Mouse (Mus musculus) limb, embryonic 13.5 days (tissue): Measurements from ENCODE around the gene Evi2a. TPM values are rescaled to one million over a fixed set of nuclear protein-coding genes. Genes with fewer than 3 reads are reported as not detected.

Experiments
- ATAC-seq: fragments of 200-750 bp; cut with Nextera tagmentation; 2 replicates; pipeline ENCODE4 v1.8.0; 2017; ENCODE audit warnings: low read depth, moderate number of reproducible peaks, moderate TSS enrichment; ENCODE audit not compliant: low FRiP score
- H3K27ac ChIP-seq: fragments of 300-500 bp; sonication (generic); 2 replicates; pipeline ENCODE4 v1.5.1; 2015; ENCODE audit warnings: inconsistent platforms, mild to moderate bottlenecking, moderate library complexity
- H3K27me3 ChIP-seq: fragments of 300-500 bp; sonication (generic); 2 replicates; pipeline ENCODE4 v1.6.1; 2015; ENCODE audit warnings: mild to moderate bottlenecking, inconsistent platforms
- H3K36me3 ChIP-seq: fragments of 300-500 bp; sonication (generic); 2 replicates; pipeline ENCODE4 v1.6.1; 2015; ENCODE audit warnings: inconsistent platforms, mild to moderate bottlenecking, moderate library complexity
- H3K4me1 ChIP-seq: fragments of 300-500 bp; sonication (generic); 2 replicates; pipeline ENCODE4 v1.6.1; 2015; ENCODE audit warnings: inconsistent platforms
- H3K4me2 ChIP-seq: fragments of 300-500 bp; sonication (generic); replicated peaks from 2 replicates; pipeline ENCODE4 v1.6.1; 2015; ENCODE audit warnings: inconsistent platforms, mild to moderate bottlenecking, moderate library complexity
- H3K4me3 ChIP-seq: fragments of 300-500 bp; sonication (generic); 2 replicates; pipeline ENCODE4 v1.5.1; 2015; ENCODE audit warnings: moderate library complexity, mild to moderate bottlenecking, inconsistent platforms
- H3K9ac ChIP-seq: fragments of 300-500 bp; sonication (generic); 2 replicates; pipeline ENCODE4 v1.6.1; 2015; ENCODE audit warnings: mild to moderate bottlenecking, inconsistent platforms
- H3K9me3 ChIP-seq: fragments of 300-500 bp; sonication (generic); 2 replicates; pipeline ENCODE4 v1.6.1; 2016; ENCODE audit warnings: inconsistent platforms
- WGBS: fragments of 180-500 bp; shearing (Covaris S2); methylation state at CpG from one replicate; pipeline ENCODE4 v1.1.7; 2015; 5-methylcytosine and 5-hydroxymethylcytosine counted together
- polyA plus RNA-seq: library from polyadenylated mRNA; unstranded; fragments of >200 nt; fragmentation: Nextera tagmentation; extraction: Ambion mirVana; gene quantifications from 2 replicates; pipeline ENCODE4 v1.2.1, GENCODE M21; 2015

Gene Evi2a
- 4.0 and 4.1 TPM in 2 replicates for polyA plus RNA-seq

DNA sequence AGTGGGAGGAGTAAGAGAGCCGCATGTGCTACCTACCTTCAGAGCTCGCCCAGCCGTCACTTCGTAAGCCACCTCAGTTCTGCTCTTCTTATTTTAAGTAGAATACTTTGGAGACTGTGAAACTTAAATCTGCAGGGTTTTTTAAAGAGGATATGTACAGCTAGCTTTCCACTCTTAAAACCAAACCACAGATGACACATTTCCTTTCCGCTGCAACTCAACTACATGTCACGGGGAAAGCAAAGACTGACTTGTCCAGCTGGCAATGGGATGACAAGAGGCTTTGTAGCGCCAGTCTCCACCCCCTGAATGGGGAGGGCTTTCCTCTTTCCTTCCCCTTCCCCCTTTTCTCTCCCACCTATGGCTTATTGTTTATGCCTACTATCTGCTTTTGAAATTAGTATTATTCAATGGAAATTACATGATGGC, at the start of gene Evi2a, which contains the start of gene Evi2:
Gene Evi2a, minus strand, starts transcription at position 277 of the 429 bp plus-strand sequence.
Gene Evi2, minus strand, starts transcription at position 257 of the 429 bp plus-strand sequence.
- Histone ChIP-seq H3K4me2 (no peak within 1 kb of the TSS), H3K4me3 (no peak within 1 kb of the TSS), H3K9me3 (no peaks in the 10 kb centered on the region), H3K4me1 (peaks cover 6% of the 10 kb centered on the region), H3K27ac (no peak within 1 kb of the TSS), H3K36me3 (peaks cover 45% of the 10 kb centered on the region), H3K27me3 (no peaks in the 10 kb centered on the region), H3K9ac (no peak within 1 kb of the TSS)
- ATAC-seq: no peak
- 87% methylated on average over 7 of the region's 7 CpGs for WGBS

- Histone ChIP-seq H3K4me2 (no peak overlapping the region), H3K27me3 (no peaks in the 10 kb centered on the region), H3K9ac (no peak overlapping the region), H3K4me3 (no peak overlapping the region), H3K9me3 (no peaks in the 10 kb centered on the region), H3K4me1 (no peaks in the 10 kb centered on the region), H3K36me3 (peaks cover 47% of the 10 kb centered on the region), H3K27ac (no peak overlapping the region)
- 57% methylated on average over 5 of the region's 5 CpGs for WGBS
- ATAC-seq: no peak
Measured at GRCm38 (mm10) chr11:79577741-79578140, 47.3 kb upstream of the Evi2a start.

- H3K9me3 ChIP-seq: no peaks in the 10 kb centered on the region
Measured at GRCm38 (mm10) chr11:79575383-79576073, 45.1 kb upstream of the Evi2a start.

GRCm38 (mm10) chr11:79573836-79574235, 43.4 kb upstream of the Evi2a start:
- Histone ChIP-seq H3K4me3 (no peak overlapping the region), H3K9me3 (no peaks in the 10 kb centered on the region), H3K27me3 (no peaks in the 10 kb centered on the region), H3K27ac (no peak overlapping the region), H3K4me1 (no peaks in the 10 kb centered on the region), H3K9ac (no peak overlapping the region), H3K36me3 (peaks cover 79% of the 10 kb centered on the region), H3K4me2 (no peak overlapping the region)
- ATAC-seq: no peak
- 88% methylated on average over 3 of the region's 3 CpGs for WGBS

More at GRCm38 (mm10) chr11:79575383-79576073, 45.1 kb upstream of the Evi2a start:
- Histone ChIP-seq H3K4me1 (no peaks in the 10 kb centered on the region), H3K9ac (no peak overlapping the region), H3K4me3 (no peak overlapping the region), H3K27me3 (no peaks in the 10 kb centered on the region), H3K36me3 (peaks cover 64% of the 10 kb centered on the region), H3K27ac (no peak overlapping the region), H3K4me2 (no peak overlapping the region)
- ATAC-seq: no peak
- WGBS: 91% methylated on average over 14 of the region's 14 CpGs

DNA sequence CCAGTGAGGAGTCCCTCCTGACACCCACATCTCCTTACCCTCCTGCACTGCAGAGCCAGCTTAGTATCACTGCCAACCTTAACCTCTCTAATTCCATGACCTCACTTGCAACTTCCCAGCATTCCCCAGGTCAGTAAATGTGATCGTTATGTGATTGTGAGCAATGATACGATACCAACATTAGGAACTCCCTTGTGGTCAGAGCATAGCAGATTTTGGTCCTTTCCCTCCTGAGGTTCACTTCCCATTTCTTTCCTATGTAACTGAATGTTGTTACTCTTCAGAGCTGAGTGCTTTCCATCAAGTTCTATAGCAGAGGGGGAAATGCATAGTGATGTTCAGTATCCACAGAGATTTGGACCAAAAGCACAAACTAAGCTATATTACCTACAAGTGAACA, 39.9 kb upstream of the Evi2a start:
- H3K27ac ChIP-seq: no peak overlapping the region
- WGBS: 87% methylated on average over 2 of the region's 2 CpGs

GRCm38 (mm10) chr11:79568197-79568911, 37.9 kb upstream of the Evi2a start:
- no peak overlapping the region for H3K27ac ChIP-seq
- no peaks in the 10 kb centered on the region for H3K27me3 ChIP-seq
- no peaks in the 10 kb centered on the region for H3K9me3 ChIP-seq
- 84% methylated on average over 11 of the region's 11 CpGs for WGBS
- peaks cover 85% of the 10 kb centered on the region for H3K36me3 ChIP-seq
- H3K4me3 ChIP-seq: no peak overlapping the region
- no peak overlapping the region for H3K4me2 ChIP-seq
- no peak for ATAC-seq
- H3K9ac ChIP-seq: no peak overlapping the region
- no peaks in the 10 kb centered on the region for H3K4me1 ChIP-seq

More for the DNA sequence above, 39.9 kb upstream of the Evi2a start:
- H3K9ac ChIP-seq: no peak overlapping the region
- peaks cover 90% of the 10 kb centered on the region for H3K36me3 ChIP-seq
- no peak overlapping the region for H3K4me3 ChIP-seq
- H3K9me3 ChIP-seq: no peaks in the 10 kb centered on the region
- ATAC-seq: no peak
- H3K4me2 ChIP-seq: no peak overlapping the region
- H3K27me3 ChIP-seq: no peaks in the 10 kb centered on the region
- H3K4me1 ChIP-seq: no peaks in the 10 kb centered on the region

GRCm38 (mm10) chr11:79566947-79567346, 36.5 kb upstream of the Evi2a start:
- no peaks in the 10 kb centered on the region for H3K4me1 ChIP-seq
- H3K36me3 ChIP-seq: peaks cover 88% of the 10 kb centered on the region
- ATAC-seq: no peak
- H3K4me2 ChIP-seq: no peak overlapping the region
- H3K9ac ChIP-seq: no peak overlapping the region
- no peak overlapping the region for H3K4me3 ChIP-seq
- no peaks in the 10 kb centered on the region for H3K9me3 ChIP-seq
- WGBS: 68% methylated on average over 1 of the region's 1 CpGs
- H3K27ac ChIP-seq: no peak overlapping the region
- no peaks in the 10 kb centered on the region for H3K27me3 ChIP-seq

- H3K4me1 ChIP-seq: no peaks in the 10 kb centered on the region
- H3K9me3 ChIP-seq: no peaks in the 10 kb centered on the region
- no peaks in the 10 kb centered on the region for H3K27me3 ChIP-seq
- no peak overlapping the region for H3K9ac ChIP-seq
- no peak overlapping the region for H3K4me3 ChIP-seq
- WGBS: 77% methylated on average over 7 of the region's 7 CpGs
- ATAC-seq: no peak
- peaks cover 87% of the 10 kb centered on the region for H3K36me3 ChIP-seq
- no peak overlapping the region for H3K4me2 ChIP-seq
- no peak overlapping the region for H3K27ac ChIP-seq
Measured at GRCm38 (mm10) chr11:79563493-79563892, 33.1 kb upstream of the Evi2a start.

GRCm38 (mm10) chr11:79560536-79560935, 30.1 kb upstream of the Evi2a start:
- H3K4me1 ChIP-seq: no peaks in the 10 kb centered on the region
- H3K27me3 ChIP-seq: no peaks in the 10 kb centered on the region
- no peak overlapping the region for H3K9ac ChIP-seq
- H3K9me3 ChIP-seq: no peaks in the 10 kb centered on the region
- WGBS: 90% methylated on average over 4 of the region's 4 CpGs
- ATAC-seq: no peak
- peaks cover 85% of the 10 kb centered on the region for H3K36me3 ChIP-seq
- no peak overlapping the region for H3K4me3 ChIP-seq
- no peak overlapping the region for H3K4me2 ChIP-seq
- no peak overlapping the region for H3K27ac ChIP-seq

- no peak overlapping the region for H3K9ac ChIP-seq
- no peaks in the 10 kb centered on the region for H3K9me3 ChIP-seq
- H3K4me2 ChIP-seq: no peak overlapping the region
- no peak overlapping the region for H3K27ac ChIP-seq
- H3K36me3 ChIP-seq: peaks cover 92% of the 10 kb centered on the region
- no peaks in the 10 kb centered on the region for H3K27me3 ChIP-seq
- WGBS: 75% methylated on average over 1 of the region's 1 CpGs
- H3K4me3 ChIP-seq: no peak overlapping the region
- no peak for ATAC-seq
- H3K4me1 ChIP-seq: no peaks in the 10 kb centered on the region
Measured at GRCm38 (mm10) chr11:79552622-79553021, 22.2 kb upstream of the Evi2a start.

- H3K36me3 ChIP-seq: peaks cover 69% of the 10 kb centered on the region
- no peak for ATAC-seq
Measured at GRCm38 (mm10) chr11:79536293-79536692, 5.9 kb upstream of the Evi2a start.

GRCm38 (mm10) chr11:79535554-79535953, 5.1 kb upstream of the Evi2a start:
- Histone ChIP-seq H3K27ac (no peak overlapping the region), H3K4me1 (peaks cover 6% of the 10 kb centered on the region), H3K9me3 (no peaks in the 10 kb centered on the region), H3K4me2 (no peak overlapping the region), H3K36me3 (peaks cover 66% of the 10 kb centered on the region), H3K9ac (no peak overlapping the region), H3K4me3 (no peak overlapping the region), H3K27me3 (no peaks in the 10 kb centered on the region)
- WGBS: 95% methylated on average over 4 of the region's 4 CpGs
- no peak for ATAC-seq

More at GRCm38 (mm10) chr11:79536293-79536692, 5.9 kb upstream of the Evi2a start:
- H3K4me2 ChIP-seq: no peak overlapping the region
- no peaks in the 10 kb centered on the region for H3K27me3 ChIP-seq
- H3K9ac ChIP-seq: no peak overlapping the region
- 87% methylated on average over 3 of the region's 3 CpGs for WGBS
- no peaks in the 10 kb centered on the region for H3K9me3 ChIP-seq
- no peak overlapping the region for H3K27ac ChIP-seq
- H3K4me1 ChIP-seq: peaks cover 6% of the 10 kb centered on the region
- no peak overlapping the region for H3K4me3 ChIP-seq
